Mouse (Mus musculus) right cerebral cortex, postnatal 4 days (tissue): ENCODE results near the gene Pde10a.

Source experiments
- DNase-seq: peaks from one replicate; pipeline ENCODE4 v3.0.0-alpha.2; 2022

Pde10a gene

DNA sequence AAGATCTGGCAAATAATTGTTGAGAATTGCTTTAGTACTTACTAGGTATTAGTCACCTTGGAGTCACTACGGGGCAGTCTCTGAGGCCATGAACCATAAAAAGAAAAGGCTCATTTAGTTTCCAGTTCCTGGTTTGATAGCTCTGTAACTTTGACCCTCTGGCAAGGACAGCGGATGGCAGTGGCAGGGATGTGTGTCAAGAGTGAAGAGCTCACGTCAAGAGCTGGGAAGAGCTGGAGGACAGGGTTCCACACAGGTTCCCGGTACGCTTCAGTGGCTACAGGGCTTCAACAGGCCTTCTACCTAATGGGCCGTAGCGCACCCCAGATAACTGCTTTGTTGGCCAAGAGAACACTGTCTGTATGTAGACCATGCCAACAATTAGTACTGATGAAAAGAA, 374.0 kb downstream of the Pde10a start:
- no peak for DNase-seq

DNA sequence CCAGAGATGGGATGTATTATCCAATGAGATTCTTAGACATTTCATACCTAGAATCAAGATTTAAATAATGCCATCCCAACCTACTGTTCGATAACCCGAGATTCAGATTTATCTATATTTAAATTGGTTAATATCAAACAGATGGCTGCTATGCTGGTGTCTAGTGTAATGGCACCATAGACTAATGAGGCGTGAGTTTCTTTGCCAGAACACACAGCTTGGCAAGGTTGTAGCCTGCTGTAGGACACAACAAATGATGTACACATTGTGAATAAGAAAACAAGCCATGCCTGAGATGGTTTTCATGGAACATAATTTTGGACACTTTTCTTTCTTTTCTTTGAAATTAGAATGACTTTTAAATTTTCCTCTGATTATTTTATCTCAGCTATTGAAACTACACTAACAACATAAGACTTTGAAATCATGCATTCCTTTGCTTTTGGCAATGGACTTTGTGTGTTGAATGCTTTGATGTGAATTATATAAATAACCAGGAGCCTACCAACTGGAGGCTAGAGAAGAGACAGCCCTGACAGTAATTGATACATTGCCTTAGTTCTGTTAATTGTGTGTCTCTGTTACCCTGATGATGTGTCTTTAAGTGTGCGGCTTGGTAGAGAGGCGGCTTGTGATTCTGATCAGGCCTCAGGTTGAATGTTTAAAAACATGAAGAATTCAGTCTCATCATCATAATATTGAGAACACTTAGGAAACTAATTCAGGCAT, 378.5 kb downstream of the Pde10a start:
- no peak for DNase-seq

DNA sequence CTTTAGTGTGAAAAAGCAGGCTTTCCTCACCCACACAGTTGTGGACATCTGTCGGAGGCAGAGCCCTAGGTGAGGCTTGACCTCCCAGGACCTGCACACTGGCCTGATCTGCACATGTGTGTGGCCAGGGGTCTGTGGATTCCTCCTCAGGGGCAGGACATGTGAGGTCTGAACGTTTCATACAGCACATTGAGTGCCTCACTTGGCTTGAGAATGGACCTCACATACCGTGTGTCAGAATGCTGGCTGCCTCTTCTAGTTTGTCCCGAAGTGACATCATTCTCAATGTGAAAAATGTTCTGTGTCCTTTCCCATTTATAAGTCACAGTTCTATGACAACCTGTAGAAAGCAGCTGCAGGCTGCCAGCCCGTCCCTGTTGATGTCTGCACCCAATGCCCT, 385.4 kb downstream of the Pde10a start:
- no peak for DNase-seq

DNA sequence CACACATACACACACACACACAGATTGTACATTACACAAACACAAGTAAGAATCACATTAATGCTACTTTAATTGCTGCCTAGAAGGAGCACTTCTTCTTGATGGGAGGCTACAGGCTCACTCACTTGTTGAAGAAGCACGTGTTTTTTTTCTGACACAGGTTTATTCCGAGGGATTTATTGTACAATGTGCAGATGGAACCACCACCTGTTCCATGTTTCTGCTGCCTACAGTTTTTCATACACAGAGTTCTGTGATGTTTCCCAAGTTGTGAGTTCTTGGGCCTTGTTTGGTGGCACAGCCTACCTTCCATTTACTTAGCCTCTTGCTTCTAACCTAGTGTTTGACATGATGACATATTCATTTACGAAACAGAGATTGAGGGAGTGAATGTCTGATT, 387.8 kb downstream of the Pde10a start:
- no peak for DNase-seq

DNA sequence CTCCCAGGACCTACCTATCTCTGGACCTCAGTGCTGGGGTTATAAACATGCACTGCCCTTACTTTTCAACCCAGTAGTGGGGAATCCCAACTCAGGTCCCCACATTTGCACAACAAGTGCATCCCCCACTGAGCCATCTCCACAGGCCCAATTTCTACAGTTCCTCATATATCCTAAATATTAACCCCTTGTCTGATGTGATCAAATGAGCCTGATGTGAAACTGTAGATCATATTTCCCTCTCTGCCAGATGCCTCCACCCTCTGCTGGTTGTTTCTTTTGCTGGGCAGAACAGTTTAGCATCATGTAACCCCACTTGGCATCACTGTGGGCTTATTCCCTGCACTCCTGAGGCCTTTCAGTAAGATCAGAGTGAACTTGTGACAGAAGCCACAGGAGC, 390.5 kb downstream of the Pde10a start:
- DNase-seq: no peak

DNA sequence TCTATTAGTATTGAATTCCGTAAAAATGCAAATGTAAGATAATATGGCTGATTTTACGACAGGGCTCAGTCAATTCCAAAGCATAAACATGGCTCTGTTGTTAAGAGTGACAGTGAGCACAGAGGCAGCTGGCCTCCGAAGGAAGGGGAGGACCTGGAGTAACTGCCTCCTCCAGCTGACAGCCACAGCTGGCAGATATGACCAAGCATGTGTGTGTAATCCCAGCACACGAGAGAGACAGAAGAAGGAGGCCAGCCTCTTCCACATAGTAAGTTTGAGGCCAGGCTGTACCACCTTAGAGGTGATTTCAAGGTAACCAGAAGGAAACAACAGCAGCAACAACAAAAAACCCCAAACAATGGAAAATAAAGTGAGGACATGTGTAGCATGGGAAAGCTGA, 397.9 kb downstream of the Pde10a start:
- no peak for DNase-seq

- no peak for DNase-seq
Observed at GRCm38 (mm10) chr17:8923727-8924126, 398.6 kb downstream of the Pde10a start.

DNA sequence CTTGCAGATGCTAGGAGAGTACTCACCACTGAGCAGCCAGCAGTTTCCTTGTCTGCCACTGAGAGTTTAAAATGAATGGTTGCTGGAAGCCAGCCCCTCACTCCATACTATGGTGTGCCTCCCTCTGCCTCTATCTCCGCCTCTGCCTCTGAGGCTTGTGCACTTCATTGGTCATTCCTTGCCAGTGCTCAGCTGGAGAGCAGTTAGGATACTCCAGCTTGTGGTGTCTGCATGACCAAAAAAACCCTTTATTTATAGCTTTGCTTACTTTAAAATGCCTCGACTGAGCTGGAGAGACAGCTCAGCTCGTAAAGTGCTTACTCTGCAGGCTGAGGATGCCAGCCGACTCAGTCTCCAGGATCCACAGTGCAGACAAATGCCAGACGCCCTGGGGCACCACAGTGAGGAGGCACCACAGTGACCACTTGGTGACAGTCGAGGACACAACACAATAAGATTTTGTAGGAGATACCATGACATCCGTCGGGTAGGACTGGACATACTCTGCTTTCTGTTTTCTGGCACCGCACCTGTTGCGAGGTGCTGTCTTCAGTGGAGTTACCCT, 400.7 kb downstream of the Pde10a start:
- DNase-seq: no peak

DNA sequence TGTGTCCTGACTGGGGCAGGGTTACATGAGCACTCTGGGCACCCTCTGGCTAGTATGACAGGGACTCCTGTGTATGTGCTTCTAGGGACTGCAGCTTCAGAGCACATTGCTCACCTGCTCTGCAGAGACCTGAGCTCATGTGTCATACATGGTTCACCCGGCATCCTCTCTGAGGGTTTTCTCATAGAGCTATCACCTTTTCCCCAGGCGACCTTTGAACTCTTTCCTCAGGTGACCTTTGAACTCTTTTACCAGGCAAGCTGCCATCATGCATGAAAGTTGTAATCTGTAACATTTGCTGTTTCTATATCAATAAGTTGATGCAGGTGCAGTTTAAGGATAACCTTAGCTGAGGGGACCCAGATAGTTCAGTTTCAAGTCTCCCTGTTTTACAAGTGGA, 403.4 kb downstream of the Pde10a start:
- DNase-seq: no peak

DNA sequence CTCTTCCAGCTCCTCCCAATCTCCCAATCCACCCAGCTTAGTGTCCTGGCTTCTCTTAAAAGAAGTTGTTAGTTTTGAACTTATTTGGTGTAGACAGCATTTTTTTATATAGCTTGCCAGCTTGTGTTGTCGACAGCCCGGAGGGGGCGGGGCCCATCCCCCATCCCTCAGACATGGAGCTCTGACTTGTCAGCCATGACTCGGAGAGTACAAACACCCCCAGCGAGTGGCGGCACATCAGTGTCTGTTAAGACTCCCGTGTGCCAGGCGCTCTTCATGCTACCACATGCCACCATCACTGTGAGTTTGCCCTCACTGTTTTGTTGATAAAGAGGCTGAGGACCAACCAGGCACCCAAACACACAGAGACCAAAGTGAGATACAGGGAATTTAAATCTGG, 404.5 kb downstream of the Pde10a start:
- no peak for DNase-seq

GRCm38 (mm10) chr17:8935604-8936003, 410.4 kb downstream of the Pde10a start:
- DNase-seq: no peak

- DNase-seq: no peak
Observed at GRCm38 (mm10) chr17:8936603-8937002, 411.4 kb downstream of the Pde10a start.

DNA sequence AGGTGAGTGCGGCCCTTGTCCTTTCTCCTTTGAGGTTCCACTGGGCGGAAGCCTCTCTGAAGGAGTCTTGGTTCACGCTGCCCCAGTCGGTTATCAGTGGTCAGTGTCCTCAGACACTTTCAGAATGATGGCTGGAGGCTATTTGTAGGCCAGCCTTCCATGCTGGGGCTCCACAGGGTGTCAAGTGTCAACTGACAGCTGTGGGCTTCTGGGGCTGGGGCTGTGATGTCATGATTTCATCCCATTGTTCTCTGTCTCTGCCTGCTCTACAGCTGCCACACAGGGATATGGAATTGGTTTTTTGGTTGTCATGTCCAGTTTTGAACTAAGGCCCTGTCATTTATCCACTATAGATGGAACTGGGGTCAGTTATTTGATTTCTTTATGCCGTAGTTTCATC, 426.4 kb downstream of the Pde10a start:
- no peak for DNase-seq

- DNase-seq: no peak
Observed at GRCm38 (mm10) chr17:8952951-8953350, 427.8 kb downstream of the Pde10a start.

DNA sequence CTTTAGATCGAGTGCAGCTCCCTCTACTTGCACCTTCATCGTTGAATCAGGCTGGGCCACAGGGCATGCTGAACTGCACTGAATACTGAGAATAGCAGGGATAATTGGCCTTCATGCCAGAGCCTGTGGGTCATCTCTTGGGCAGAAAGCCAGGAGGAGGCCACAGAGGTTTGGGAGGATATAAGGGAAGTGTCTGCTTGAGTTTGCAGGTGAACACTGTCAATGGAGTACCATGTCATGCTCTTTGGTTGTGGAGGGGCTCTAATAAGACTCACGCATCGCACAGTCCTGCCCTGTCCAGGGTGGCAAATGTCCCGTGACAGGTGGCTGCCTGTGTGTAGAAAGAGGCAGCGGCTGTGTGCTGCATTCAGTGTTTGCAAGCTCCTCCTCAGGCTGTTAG, 433.0 kb downstream of the Pde10a start:
- DNase-seq: no peak

GRCm38 (mm10) chr17:8960386-8960785, 435.2 kb downstream of the Pde10a start:
- no peak for DNase-seq

GRCm38 (mm10) chr17:8961097-8961496, 435.9 kb downstream of the Pde10a start:
- DNase-seq: no peak

DNA sequence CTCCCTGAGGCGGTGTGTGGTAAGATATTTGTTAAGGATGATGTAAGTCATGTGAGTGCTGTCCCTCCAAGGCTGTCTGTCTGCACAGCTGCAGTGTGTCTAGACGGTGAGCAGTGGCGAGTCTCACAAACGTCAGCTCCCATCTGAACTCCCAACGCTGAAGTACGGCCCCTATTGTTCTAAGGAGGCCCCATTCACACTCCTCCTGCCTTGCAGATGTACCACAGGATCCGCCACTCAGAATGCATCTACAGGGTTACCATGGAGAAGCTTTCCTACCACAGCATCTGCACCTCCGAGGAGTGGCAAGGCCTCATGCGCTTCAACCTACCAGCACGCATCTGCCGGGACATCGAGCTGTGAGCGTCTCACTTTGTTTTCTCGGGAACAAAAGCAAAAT, 436.5 kb downstream of the Pde10a start:
- no peak for DNase-seq

DNA sequence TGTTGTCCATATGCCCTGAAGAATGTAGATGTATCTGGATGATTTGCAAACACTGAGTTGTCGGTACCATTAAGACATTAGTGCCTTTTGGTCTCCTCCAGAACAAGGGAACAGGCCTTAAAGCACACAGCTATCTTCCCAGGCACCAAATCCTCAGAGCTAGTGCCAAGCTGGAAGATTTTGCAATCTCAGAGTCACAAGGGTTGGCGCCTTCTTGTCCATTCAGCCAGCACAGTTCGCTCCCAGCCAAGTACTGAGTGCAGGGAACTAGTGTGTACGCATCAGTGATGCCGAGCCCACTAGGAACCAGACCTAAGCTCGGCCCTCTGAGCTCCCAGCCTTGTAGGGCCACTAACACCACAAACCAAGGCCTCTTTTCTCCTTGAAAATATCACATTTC, 440.0 kb downstream of the Pde10a start:
- DNase-seq: no peak

DNA sequence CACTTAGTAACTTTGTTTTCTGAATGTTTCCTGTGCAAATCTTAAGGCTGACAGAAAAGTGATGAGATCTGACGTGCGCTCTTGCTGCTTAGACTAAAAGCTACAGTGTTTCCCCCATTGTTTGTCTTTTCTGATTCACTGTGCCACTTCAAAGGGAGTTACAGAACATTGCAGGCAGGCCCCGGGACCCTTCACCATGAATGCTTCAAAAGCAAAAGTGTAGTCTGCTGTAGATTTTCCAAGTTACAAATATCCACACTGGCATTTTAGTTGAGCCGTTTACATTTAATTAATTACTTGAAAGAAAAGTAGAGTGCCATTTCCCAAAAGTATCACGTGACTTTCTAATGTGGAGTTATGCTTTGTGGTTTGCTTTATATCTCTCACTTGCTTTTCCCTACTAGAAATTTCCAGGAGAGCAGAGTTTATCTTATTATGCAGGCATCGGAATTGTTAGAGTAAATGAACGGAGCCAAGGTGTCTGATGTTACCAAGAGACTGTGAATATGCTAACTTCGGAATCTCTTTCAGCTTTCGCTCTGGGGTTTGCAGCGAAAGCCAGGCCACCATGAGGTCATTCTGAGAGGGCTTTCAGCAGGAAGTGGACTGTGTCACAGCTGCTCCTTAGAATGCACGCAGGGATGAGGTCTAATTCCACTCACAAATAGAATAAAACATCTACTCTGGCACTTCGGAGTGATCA, 447.1 kb downstream of the Pde10a start:
- DNase-seq: no peak

DNA sequence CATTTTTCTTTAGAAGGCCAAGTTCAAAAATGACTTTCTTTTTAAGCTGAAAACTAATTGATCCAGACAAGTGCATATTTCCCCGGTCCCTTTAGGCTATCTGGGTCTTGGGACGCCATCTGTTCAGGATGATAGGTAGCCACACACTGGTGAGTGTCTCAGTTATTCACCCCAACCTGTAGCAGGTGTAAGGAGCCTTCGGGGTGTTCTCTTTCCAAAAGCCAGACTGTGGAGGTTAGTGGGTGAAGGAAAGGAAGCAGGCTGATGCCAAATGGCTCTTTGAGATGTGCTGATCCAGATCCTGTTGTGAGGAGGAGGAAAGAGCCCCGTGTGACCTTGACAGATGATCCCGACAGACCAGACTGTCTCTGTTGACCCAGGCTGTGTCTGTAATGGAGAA, 448.2 kb downstream of the Pde10a start:
- no peak for DNase-seq

GRCm38 (mm10) chr17:8974423-8974822, 449.3 kb downstream of the Pde10a start:
- no peak for DNase-seq

DNA sequence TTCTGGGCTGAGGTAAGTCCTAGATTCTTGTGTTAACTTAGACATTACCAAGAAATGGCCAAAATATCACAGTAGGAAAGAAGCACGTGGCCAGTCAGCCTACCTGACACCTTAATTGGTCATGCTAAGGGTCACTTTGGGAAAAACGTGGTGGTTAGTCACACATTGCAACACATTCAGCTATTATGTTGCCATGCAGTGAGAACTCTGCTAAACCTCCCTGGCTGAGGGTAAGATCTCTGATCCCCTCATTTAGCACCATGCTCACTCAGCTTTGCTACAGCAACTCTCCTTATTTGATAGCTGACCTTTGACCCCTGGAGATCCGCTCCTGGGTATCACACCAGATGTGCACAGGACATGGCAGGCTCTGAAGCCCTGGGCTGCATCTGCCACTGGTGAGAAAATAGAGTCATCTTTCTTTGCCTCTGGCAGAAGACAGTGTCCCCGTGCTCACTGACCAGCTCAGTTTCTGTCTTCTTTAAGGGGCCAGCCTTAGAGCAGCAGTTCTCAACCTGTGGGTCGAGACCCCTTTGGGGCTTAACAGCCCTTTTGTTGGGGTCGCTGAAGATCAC, 449.7 kb downstream of the Pde10a start:
- no peak for DNase-seq

DNA sequence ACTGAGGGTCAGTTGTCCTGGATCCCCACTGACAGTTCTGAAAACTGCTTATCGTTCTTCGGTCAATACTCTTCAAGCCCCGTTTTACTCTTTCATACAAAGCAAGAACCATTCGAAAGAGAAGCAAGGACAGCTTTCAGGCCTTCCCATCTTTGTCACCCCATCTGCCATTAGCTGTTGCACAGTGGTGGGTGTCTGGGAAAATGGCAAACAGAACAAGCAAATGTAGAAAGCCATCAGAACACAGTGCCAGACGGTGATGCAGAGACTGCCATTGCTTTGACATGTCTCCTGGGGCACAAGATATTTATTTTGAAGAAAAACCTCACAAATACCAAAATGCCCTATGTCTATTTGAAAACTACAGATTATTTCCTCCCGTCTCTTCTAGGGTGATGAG, 451.6 kb downstream of the Pde10a start:
- no peak for DNase-seq
